Mouse (Mus musculus): ENCODE results near the gene Zdhhc18. TPM values are rescaled to one million over a fixed set of nuclear protein-coding genes. Genes with fewer than 3 reads are reported as not detected.
A peak's percentile ranks its signal among the peaks of the same experiment; 100 is the strongest.

Zdhhc18 gene
- total RNA-seq (2014; fragmentation: Nextera tagmentation) (9.6 and 11.7 TPM in 2 replicates), total RNA-seq (2017) (4.4 and 5.3 TPM in 2 replicates), polyA plus RNA-seq (2012) (11.1 and 11.6 TPM in 2 replicates)

- no peaks in the 10 kb centered on the region for H3K36me3 ChIP-seq (replicated peaks)
- TF ChIP-seq GATA2 (IDR thresholded peaks at IDR 0.05; ENCODE audit: borderline replicate concordance, low read depth, low read length) (no peak), CTCF (IDR thresholded peaks at IDR 0.05; ENCODE audit: low read depth, low read length) (peak; percentile 56), POLR2AphosphoS5 (IDR thresholded peaks at IDR 0.05; ENCODE audit: insufficient replicate concordance, low read depth, low read length) (no peak)
- peak; percentile 60 for ATAC-seq (ENCODE audit: extremely low read depth, insufficient number of reproducible peaks, low FRiP score, poor library complexity, severe bottlenecking)
- no peak for DNase-seq (ENCODE audit: low spot score)
- H3K4me1 ChIP-seq (ENCODE audit: insufficient read depth, low read depth, low read length): peaks cover 16% of the 10 kb centered on the region
- peaks cover 3% of the 10 kb centered on the region; the same call in 1 of the 2 replicates for H3K27me3 ChIP-seq (ENCODE audit: insufficient read depth, low read length)
- H3K4me3 ChIP-seq (ENCODE audit: low read depth, low read length): peak within 1 kb of the TSS; percentile 37; the same call in 1 of the 2 replicates
- peaks cover 5% of the 10 kb centered on the region for H3K9me3 ChIP-seq (replicated peaks)
Measured at GRCm38 (mm10) chr4:133649989-133650699, at the start of gene Zdhhc18. TSS of gene Zdhhc18 (minus strand) at chr4:133650154.

- DNase-seq (ENCODE audit: low spot score) (no peak), ATAC-seq (ENCODE audit: extremely low read depth, insufficient number of reproducible peaks, low FRiP score, poor library complexity, severe bottlenecking) (no peak)
- TF ChIP-seq POLR2AphosphoS5 (IDR thresholded peaks at IDR 0.05; ENCODE audit: insufficient replicate concordance, low read depth, low read length) (no peak), GATA1 (IDR thresholded peaks at IDR 0.05; ENCODE audit: borderline replicate concordance, low read length) (no peak), CTCF (IDR thresholded peaks at IDR 0.05; ENCODE audit: low read depth, low read length) (no peak), TAL1 (conservative IDR thresholded peaks at IDR 0.05; ENCODE audit: low read depth, low read length) (no peak), GATA2 (IDR thresholded peaks at IDR 0.05; ENCODE audit: borderline replicate concordance, low read depth, low read length) (no peak)
- Histone ChIP-seq H3K4me3 (ENCODE audit: low read depth, low read length) (no peak overlapping the region), H3K27me3 (ENCODE audit: insufficient read depth, low read length) (no peaks in the 10 kb centered on the region), H3K9me3 (replicated peaks) (no peaks in the 10 kb centered on the region), H3K36me3 (replicated peaks) (peaks cover 96% of the 10 kb centered on the region), H3K4me1 (ENCODE audit: insufficient read depth, low read depth, low read length) (peaks cover 33% of the 10 kb centered on the region)
Measured at GRCm38 (mm10) chr4:133695363-133695762, 45.4 kb upstream of the Zdhhc18 start.

GRCm38 (mm10) chr4:133690252-133690651 lies 40.3 kb upstream of the Zdhhc18 start:
- ATAC-seq (ENCODE audit: extremely low read depth, insufficient number of reproducible peaks, low FRiP score, poor library complexity, severe bottlenecking) (no peak), DNase-seq (ENCODE audit: low spot score) (no peak)
- no peak overlapping the region for H3K4me3 ChIP-seq (ENCODE audit: low read depth, low read length)
- H3K36me3 ChIP-seq (replicated peaks): peaks cover 100% of the 10 kb centered on the region
- TF ChIP-seq TAL1 (conservative IDR thresholded peaks at IDR 0.05; ENCODE audit: low read depth, low read length) (no peak), CTCF (IDR thresholded peaks at IDR 0.05; ENCODE audit: low read depth, low read length) (no peak), GATA1 (IDR thresholded peaks at IDR 0.05; ENCODE audit: borderline replicate concordance, low read length) (no peak), POLR2AphosphoS5 (IDR thresholded peaks at IDR 0.05; ENCODE audit: insufficient replicate concordance, low read depth, low read length) (no peak), GATA2 (IDR thresholded peaks at IDR 0.05; ENCODE audit: borderline replicate concordance, low read depth, low read length) (no peak)
- H3K27me3 ChIP-seq (ENCODE audit: insufficient read depth, low read length): no peaks in the 10 kb centered on the region; the same call in 1 of the 2 replicates
- H3K9me3 ChIP-seq (replicated peaks): no peaks in the 10 kb centered on the region
- peaks cover 60% of the 10 kb centered on the region for H3K4me1 ChIP-seq (ENCODE audit: insufficient read depth, low read depth, low read length)

GRCm38 (mm10) chr4:133688417-133689067 lies 38.6 kb upstream of the Zdhhc18 start:
- no peak for DNase-seq (ENCODE audit: low spot score)
- no peak for ATAC-seq (ENCODE audit: extremely low read depth, insufficient number of reproducible peaks, low FRiP score, poor library complexity, severe bottlenecking)

GRCm38 (mm10) chr4:133687126-133687525 lies 37.2 kb upstream of the Zdhhc18 start:
- ATAC-seq (ENCODE audit: extremely low read depth, insufficient number of reproducible peaks, low FRiP score, poor library complexity, severe bottlenecking): no peak
- Histone ChIP-seq H3K36me3 (replicated peaks) (peaks cover 100% of the 10 kb centered on the region), H3K9me3 (replicated peaks) (no peaks in the 10 kb centered on the region), H3K4me3 (ENCODE audit: low read depth, low read length) (no peak overlapping the region), H3K27me3 (ENCODE audit: insufficient read depth, low read length) (no peaks in the 10 kb centered on the region; the same call in 1 of the 2 replicates), H3K4me1 (ENCODE audit: insufficient read depth, low read depth, low read length) (peaks cover 78% of the 10 kb centered on the region)
- no peak for TF ChIP-seq GATA2 (IDR thresholded peaks at IDR 0.05; ENCODE audit: borderline replicate concordance, low read depth, low read length)
- TF ChIP-seq GATA1 (IDR thresholded peaks at IDR 0.05; ENCODE audit: borderline replicate concordance, low read length): no peak
- TF ChIP-seq CTCF (IDR thresholded peaks at IDR 0.05; ENCODE audit: low read depth, low read length): no peak
- TF ChIP-seq POLR2AphosphoS5 (IDR thresholded peaks at IDR 0.05; ENCODE audit: insufficient replicate concordance, low read depth, low read length): no peak
- no peak for TF ChIP-seq TAL1 (conservative IDR thresholded peaks at IDR 0.05; ENCODE audit: low read depth, low read length)
- no peak for DNase-seq (ENCODE audit: low spot score)

More at GRCm38 (mm10) chr4:133688417-133689067, 38.6 kb upstream of the Zdhhc18 start:
- Histone ChIP-seq H3K9me3 (replicated peaks) (no peaks in the 10 kb centered on the region), H3K36me3 (replicated peaks) (peaks cover 100% of the 10 kb centered on the region), H3K27me3 (ENCODE audit: insufficient read depth, low read length) (no peaks in the 10 kb centered on the region; the same call in 1 of the 2 replicates), H3K4me1 (ENCODE audit: insufficient read depth, low read depth, low read length) (peaks cover 73% of the 10 kb centered on the region), H3K4me3 (ENCODE audit: low read depth, low read length) (no peak overlapping the region)
- TF ChIP-seq CTCF (IDR thresholded peaks at IDR 0.05; ENCODE audit: low read depth, low read length) (no peak), TAL1 (conservative IDR thresholded peaks at IDR 0.05; ENCODE audit: low read depth, low read length) (no peak), GATA1 (IDR thresholded peaks at IDR 0.05; ENCODE audit: borderline replicate concordance, low read length) (no peak)

GRCm38 (mm10) chr4:133686512-133686911 lies 36.6 kb upstream of the Zdhhc18 start:
- no peak for ATAC-seq (ENCODE audit: extremely low read depth, insufficient number of reproducible peaks, low FRiP score, poor library complexity, severe bottlenecking)
- Histone ChIP-seq H3K9me3 (replicated peaks) (no peaks in the 10 kb centered on the region), H3K4me1 (ENCODE audit: insufficient read depth, low read depth, low read length) (peaks cover 78% of the 10 kb centered on the region), H3K27me3 (ENCODE audit: insufficient read depth, low read length) (no peaks in the 10 kb centered on the region; the same call in 1 of the 2 replicates), H3K4me3 (ENCODE audit: low read depth, low read length) (no peak overlapping the region), H3K36me3 (replicated peaks) (peaks cover 100% of the 10 kb centered on the region)
- TF ChIP-seq GATA1 (IDR thresholded peaks at IDR 0.05; ENCODE audit: borderline replicate concordance, low read length) (no peak), POLR2AphosphoS5 (IDR thresholded peaks at IDR 0.05; ENCODE audit: insufficient replicate concordance, low read depth, low read length) (no peak), GATA2 (IDR thresholded peaks at IDR 0.05; ENCODE audit: borderline replicate concordance, low read depth, low read length) (no peak), CTCF (IDR thresholded peaks at IDR 0.05; ENCODE audit: low read depth, low read length) (no peak), TAL1 (conservative IDR thresholded peaks at IDR 0.05; ENCODE audit: low read depth, low read length) (no peak)
- DNase-seq (ENCODE audit: low spot score): no peak
